Mouse (Mus musculus): ENCODE data around the gene Mrps17. TPM values are rescaled to one million over a fixed set of nuclear protein-coding genes. Genes with fewer than 3 reads are reported as not detected.

Mrps17 gene
- polyA plus RNA-seq, 1 experiment from 2014 or later: 152 TPM

- Histone ChIP-seq H3K4me1 (ENCODE audit: control insufficient read depth, insufficient read depth, low read length) (peaks cover 2% of the 10 kb centered on the region; the same call in 1 of the 2 replicates), H3K36me3 (ENCODE audit: control insufficient read depth, insufficient read depth) (peaks cover 2% of the 10 kb centered on the region), H3K4me2 (ENCODE audit: low read depth, low read length) (0 out of 2 replicates have a peak overlapping the region, but pooled peaks have one; percentile 34), H3K9ac (ENCODE audit: low read length) (no peak overlapping the region), H3K27ac (ENCODE audit: low read length) (no peak overlapping the region), H3K4me3 (ENCODE audit: low read length) (no peak overlapping the region), H3K27me3 (ENCODE audit: control insufficient read depth, insufficient read depth, low read length) (no peaks in the 10 kb centered on the region), H3K9me3 (replicated peaks; ENCODE audit: control insufficient read depth, low read length) (no peaks in the 10 kb centered on the region)
- no peak; the same call in 1 of the 2 replicates for ATAC-seq (replicated peaks; ENCODE audit: extremely low read depth, insufficient read depth, low FRiP score)
- WGBS: 53% methylated on average over 23 of the region's 23 CpGs
Observed at GRCm38 (mm10) chr5:129770443-129771355, 55.4 kb downstream of the Mrps17 start.

Other genes with a start within 250 kb of the Mrps17 start
- gene Sfswap, start 214.3 kb upstream of the Mrps17 start, polyA plus RNA-seq (2015; fragmentation: Nextera tagmentation; extraction: Ambion mirVana): 22.4 and 24.4 TPM in 2 replicates
- gene Mmp17, start 131.3 kb upstream of the Mrps17 start, polyA plus RNA-seq (2015; fragmentation: Nextera tagmentation; extraction: Ambion mirVana): 1.3 and 1.5 TPM in 2 replicates
- 4.4 and 4.6 TPM in 2 replicates for gene Zfp11, start 45.4 kb upstream of the Mrps17 start, polyA plus RNA-seq (2015; fragmentation: Nextera tagmentation; extraction: Ambion mirVana)
- not detected in 2 replicates for gene Sept14, start 7.0 kb upstream of the Mrps17 start, polyA plus RNA-seq (2015; fragmentation: Nextera tagmentation; extraction: Ambion mirVana)
- gene Nipsnap2, start 9.6 kb downstream of the Mrps17 start, polyA plus RNA-seq (2015; fragmentation: Nextera tagmentation; extraction: Ambion mirVana): 398 and 419 TPM in 2 replicates
- 27.7 and 33.4 TPM in 2 replicates for gene Psph, start 72.0 kb downstream of the Mrps17 start, polyA plus RNA-seq (2015; fragmentation: Nextera tagmentation; extraction: Ambion mirVana)
- 16.3 and 21.4 TPM in 2 replicates for gene Sumf2, start 131.5 kb downstream of the Mrps17 start, polyA plus RNA-seq (2015; fragmentation: Nextera tagmentation; extraction: Ambion mirVana)
- 1,037 and 1,041 TPM in 2 replicates for gene Chchd2, start 172.0 kb downstream of the Mrps17 start, polyA plus RNA-seq (2015; fragmentation: Nextera tagmentation; extraction: Ambion mirVana)
- gene Zbed5, start 180.2 kb downstream of the Mrps17 start, polyA plus RNA-seq (2015; fragmentation: Nextera tagmentation; extraction: Ambion mirVana): 2.3 TPM in 2 replicates
- 1.9 and 2.2 TPM in 2 replicates for gene Phkg1, start 183.1 kb downstream of the Mrps17 start, polyA plus RNA-seq (2015; fragmentation: Nextera tagmentation; extraction: Ambion mirVana)
- 1.7 and 2.3 TPM in 2 replicates for gene Nupr1l, start 193.0 kb downstream of the Mrps17 start, polyA plus RNA-seq (2015; fragmentation: Nextera tagmentation; extraction: Ambion mirVana)
- gene Vkorc1l1, start 226.5 kb downstream of the Mrps17 start, polyA plus RNA-seq (2015; fragmentation: Nextera tagmentation; extraction: Ambion mirVana): 13.3 TPM in 2 replicates